Mouse (Mus musculus) left cerebral cortex, adult 2 months (tissue): ENCODE measurements at regions not wholly inside any gene's neighbourhood (a gene's known extent, or its start where the extent isn't known, plus 50 kb on each side); places are given as distances from the start of the nearest gene placed in this dataset.

Experiments
- DNase-seq, 2 experiments: peaks; one replicate each; pipeline ENCODE4 v3.0.0; 2021 to 2022; ENCODE audit warnings: low spot score in 2 of 2, mixed read lengths in 1 of 2; ENCODE audit errors: extremely low spot score in 1 of 2
- H3K27ac ChIP-seq: fragments of 200-600 bp; 2 replicates; pipeline ENCODE4 v1.8.1; 2022
- H3K4me3 ChIP-seq: fragments of 200-600 bp; 2 replicates; pipeline ENCODE4 v1.8.1; 2022
- CTCF ChIP-seq: fragments of 200-600 bp; IDR thresholded peaks from 2 replicates; pipeline ENCODE4 v1.8.1; 2022; ENCODE audit warnings: antibody characterized with exemption, mild to moderate bottlenecking, moderate library complexity
- intact Hi-C: fragments of 180-260 bp; cut with DNase I; formaldehyde crosslinking; loops from one replicate; pipeline ENCODE4 v1.15.1; 2025

- peak overlapping the region; percentile 40 for H3K4me3 ChIP-seq
- DNase-seq = peak; percentile 26 to 35
- H3K27ac ChIP-seq = no peak overlapping the region
- intact Hi-C loops = no loop called here
- no peak for TF ChIP-seq CTCF
These were observed 57.3 kb upstream of the Cpm start for GRCm38 (mm10) chr10:117571891-117572573.

- H3K4me3 ChIP-seq = peak overlapping the region; percentile 40
- TF ChIP-seq CTCF = no peak
- intact Hi-C loops = no loop called here
- DNase-seq = peak; percentile 18 to 22
- peak overlapping the region; percentile 19; the same call in 1 of the 2 replicates for H3K27ac ChIP-seq
These were observed 58.1 kb upstream of the Cpm start for GRCm38 (mm10) chr10:117570971-117571861.

GRCm38 (mm10) chr10:117570091-117570970 lies 59.0 kb upstream of the Cpm start:
- intact Hi-C loops = no loop called here

GRCm38 (mm10) chr10:117569301-117570079 lies 59.8 kb upstream of the Cpm start:
- intact Hi-C loops = no loop called here
- DNase-seq = no peak
- Histone ChIP-seq H3K4me3 (no peak overlapping the region), H3K27ac (no peak overlapping the region)
- no peak for TF ChIP-seq CTCF

More at GRCm38 (mm10) chr10:117570091-117570970, 59.0 kb upstream of the Cpm start:
- no peak for DNase-seq
- no peak overlapping the region for H3K27ac ChIP-seq
- H3K4me3 ChIP-seq = no peak overlapping the region
- TF ChIP-seq CTCF = no peak

- TF ChIP-seq CTCF = no peak
- DNase-seq = no peak
- Histone ChIP-seq H3K4me3 (no peak overlapping the region), H3K27ac (no peak overlapping the region)
- intact Hi-C loops = no loop called here
These were observed 60.6 kb upstream of the Cpm start for GRCm38 (mm10) chr10:117568472-117569300.

GRCm38 (mm10) chr10:117568138-117568387 lies 61.2 kb upstream of the Cpm start:
- intact Hi-C loops = no loop called here
- no peak for DNase-seq
- Histone ChIP-seq H3K4me3 (no peak overlapping the region), H3K27ac (no peak overlapping the region)
- TF ChIP-seq CTCF = no peak

GRCm38 (mm10) chr10:117567379-117568137 lies 61.7 kb upstream of the Cpm start:
- Histone ChIP-seq H3K27ac (no peak overlapping the region), H3K4me3 (no peak overlapping the region)
- DNase-seq = no peak
- TF ChIP-seq CTCF = no peak
- intact Hi-C loops = no loop called here

- no peak for TF ChIP-seq CTCF
- DNase-seq = no peak
- H3K27ac ChIP-seq = no peak overlapping the region
- no peak overlapping the region for H3K4me3 ChIP-seq
- intact Hi-C loops = no loop called here
These were observed 62.5 kb upstream of the Cpm start for GRCm38 (mm10) chr10:117566648-117567378.

- intact Hi-C loops = no loop called here
- no peak for DNase-seq
- TF ChIP-seq CTCF = peak; percentile 16
These were observed 63.1 kb upstream of the Cpm start for GRCm38 (mm10) chr10:117566204-117566603.

More at GRCm38 (mm10) chr10:117566204-117566603, 63.1 kb upstream of the Cpm start:
- no peak overlapping the region for H3K27ac ChIP-seq
- H3K4me3 ChIP-seq = no peak overlapping the region
